In the genomic region with DNA sequence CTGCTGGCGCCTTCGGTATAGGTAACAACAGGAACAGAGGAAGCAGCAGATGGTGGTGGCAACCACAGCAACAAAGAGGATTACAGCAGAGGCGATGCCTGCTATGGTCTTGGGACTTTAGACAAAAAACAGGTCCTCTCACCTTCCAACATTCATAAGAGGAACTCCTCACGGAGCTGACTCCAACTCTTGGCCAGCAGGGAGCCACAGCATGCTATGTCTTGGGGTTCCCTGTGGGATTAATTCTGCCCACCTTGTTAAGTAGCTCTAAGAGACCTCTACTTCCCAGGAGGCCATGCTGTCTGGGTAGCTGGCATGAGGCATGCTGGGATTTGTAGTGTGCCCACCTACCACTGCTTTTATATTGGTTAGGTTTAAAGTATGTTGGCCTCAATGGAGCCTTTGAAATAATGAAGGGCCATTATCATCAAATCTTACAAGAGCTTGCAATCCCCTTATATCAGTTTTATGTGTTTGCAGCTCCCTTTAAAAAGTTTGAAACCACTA, we compare ENCODE assay signal across 11 mouse cellular contexts. TPM values are rescaled to one million over a fixed set of nuclear protein-coding genes. Genes with fewer than 3 reads are reported as not detected.
DNase-seq lines count a peak whose midpoint lies in the region; ATAC-seq and TF ChIP-seq lines count a peak whose summit lies in the region.
"Had no signal": no experiment of that assay in that cellular context is flagged by ENCODE, and none has a peak within 500 bp of the region (broad histone marks: within the 10 kb centered on the region; RNA-seq: fewer than 3 reads in every experiment).

No protein-coding gene starts in this region.

- TF ChIP-seq CTCF in olfactory bulb, adult 2 months (IDR thresholded peaks at IDR 0.05; ENCODE audit: insufficient read depth, low read depth, low read length): no peak

- no peaks in the 10 kb centered on the region for H3K27me3 ChIP-seq in lung, embryonic 15.5 days
- no peaks in the 10 kb centered on the region for H3K27me3 ChIP-seq in forebrain, embryonic 13.5 days
- no peaks in the 10 kb centered on the region for H3K27me3 ChIP-seq in limb, embryonic 11.5 days (ENCODE audit: control insufficient read depth, insufficient read depth, low read length)

- H3K9me3 ChIP-seq in lung, embryonic 15.5 days: no peaks in the 10 kb centered on the region
- H3K9me3 ChIP-seq in forebrain, embryonic 13.5 days (replicated peaks): no peaks in the 10 kb centered on the region
- H3K9me3 ChIP-seq in limb, embryonic 11.5 days (ENCODE audit: control insufficient read depth, low read length): no peaks in the 10 kb centered on the region

- H3K4me3 ChIP-seq in lung, embryonic 15.5 days: no peak overlapping the region
- H3K4me3 ChIP-seq in forebrain, embryonic 13.5 days: peak overlapping the region; percentile 31
- no peak overlapping the region for H3K4me3 ChIP-seq in limb, embryonic 11.5 days (ENCODE audit: low read depth, low read length)
- H3K4me3 ChIP-seq in olfactory bulb, adult 2 months (ENCODE audit: insufficient read depth, low read depth, low read length): peak overlapping the region; percentile 33

- no peak overlapping the region for H3K27ac ChIP-seq in lung, embryonic 15.5 days
- H3K27ac ChIP-seq in forebrain, embryonic 13.5 days: 0 out of 2 replicates have a peak overlapping the region, but pooled peaks have one; percentile 3
- H3K27ac ChIP-seq in limb, embryonic 11.5 days (replicated peaks; ENCODE audit: low read depth, low read length): no peak overlapping the region
- H3K27ac ChIP-seq in olfactory bulb, adult 2 months (ENCODE audit: insufficient read depth, low read depth, low read length): no peak overlapping the region
- H3K27ac ChIP-seq: liver, embryonic 14.5 days had no signal

- DNase-seq in lung, postnatal 4 days: no peak
- DNase-seq in limb, embryonic 11.5 days (ENCODE audit: low spot score): no peak
- no peak for DNase-seq in kidney, adult 11 months
- DNase-seq in adrenal gland, adult 18-20 months (ENCODE audit: low spot score in 2 of 2): no peak
- DNase-seq: cerebellum, adult 18-20 months; heart, postnatal 10 days; thymus, postnatal 4 days had no signal

- H3K9ac ChIP-seq in lung, embryonic 15.5 days: no peak overlapping the region
- peak overlapping the region; percentile 61 for H3K9ac ChIP-seq in forebrain, embryonic 13.5 days
- H3K9ac ChIP-seq in limb, embryonic 11.5 days (ENCODE audit: low read length): no peak overlapping the region
- H3K9ac ChIP-seq: liver, embryonic 14.5 days had no signal

- no peak for TF ChIP-seq POLR2A in olfactory bulb, adult 2 months (IDR thresholded peaks at IDR 0.05; ENCODE audit: insufficient read depth, low read depth, low read length)

- no peaks in the 10 kb centered on the region for H3K36me3 ChIP-seq in lung, embryonic 15.5 days
- H3K36me3 ChIP-seq in forebrain, embryonic 13.5 days (ENCODE audit: poor library complexity, severe bottlenecking): 0 out of 2 replicates have a peak, but pooled peaks cover 5% of the 10 kb centered on the region
- H3K36me3 ChIP-seq in limb, embryonic 11.5 days (ENCODE audit: control insufficient read depth, insufficient read depth, low read length): no peaks in the 10 kb centered on the region; the same call in 1 of the 2 replicates

- no peak for ATAC-seq in lung, embryonic 15.5 days (ENCODE audit: borderline replicate concordance, extremely low read depth, low FRiP score, low TSS enrichment)
- no peak for ATAC-seq in forebrain, embryonic 13.5 days
- no peak for ATAC-seq in limb, embryonic 11.5 days (ENCODE audit: insufficient number of reproducible peaks, low FRiP score, low TSS enrichment, low read depth)

- H3K4me2 ChIP-seq in lung, embryonic 15.5 days: peak overlapping the region; percentile 95
- H3K4me2 ChIP-seq in forebrain, embryonic 13.5 days: peak overlapping the region; percentile 86
- H3K4me2 ChIP-seq in limb, embryonic 11.5 days (ENCODE audit: low read depth, severe bottlenecking): peak overlapping the region; percentile 1; the same call in 1 of the 2 replicates

- peaks cover 35% of the 10 kb centered on the region for H3K4me1 ChIP-seq in lung, embryonic 15.5 days
- H3K4me1 ChIP-seq in forebrain, embryonic 13.5 days: peaks cover 60% of the 10 kb centered on the region
- peaks cover 18% of the 10 kb centered on the region for H3K4me1 ChIP-seq in limb, embryonic 11.5 days (ENCODE audit: control insufficient read depth, insufficient read depth, low read length)
- peaks cover 47% of the 10 kb centered on the region for H3K4me1 ChIP-seq in olfactory bulb, adult 2 months (ENCODE audit: control insufficient read depth, insufficient read depth, low read length)

- 77% methylated on average over 4 of the region's 4 CpGs for WGBS in lung, embryonic 15.5 days
- 48% methylated on average over 4 of the region's 4 CpGs for whole genome bisulfite sequencing in forebrain, embryonic 13.5 days
- WGBS in limb, embryonic 11.5 days: 67% methylated on average over 4 of the region's 4 CpGs
- WGBS in olfactory bulb, adult 2 months: 55% methylated on average over 4 of the region's 4 CpGs

RNA-seq across cellular contexts. Expression of gene Shisa4, which starts 1.8 kb away (rescaled TPM):
- polyA plus RNA-seq in lung, embryonic 15.5 days (2015; fragmentation: Nextera tagmentation; extraction: Ambion mirVana): 35.2 and 39.1 TPM in 2 replicates
- 70.0 and 84.4 TPM in 2 replicates for polyA plus RNA-seq in forebrain, embryonic 13.5 days (2015; fragmentation: Nextera tagmentation; extraction: Ambion mirVana)
- polyA plus RNA-seq in limb, embryonic 11.5 days (2014; fragmentation: Nextera tagmentation; extraction: Ambion mirVana): 36.8 and 40.3 TPM in 2 replicates
- not detected in 2 replicates for polyA plus RNA-seq in olfactory bulb, adult 2 months (2012; ENCODE audit: insufficient read depth, insufficient read length, low replicate concordance, missing spikeins)
- 1 to 10 TPM; 6.6 to 7.1 TPM for total RNA-seq in adrenal gland, adult 18-20 months (2021)

RNA-seq across cellular contexts. Expression of gene Lmod1, which starts 48.6 kb away (rescaled TPM):
- 4.5 and 4.7 TPM in 2 replicates for polyA plus RNA-seq in lung, embryonic 15.5 days (2015; fragmentation: Nextera tagmentation; extraction: Ambion mirVana)
- polyA plus RNA-seq in forebrain, embryonic 13.5 days (2015; fragmentation: Nextera tagmentation; extraction: Ambion mirVana): 0.22 and 0.30 TPM in 2 replicates
- 0.27 and 0.39 TPM in 2 replicates for polyA plus RNA-seq in limb, embryonic 11.5 days (2014; fragmentation: Nextera tagmentation; extraction: Ambion mirVana)
- polyA plus RNA-seq in olfactory bulb, adult 2 months (2012; ENCODE audit: insufficient read depth, insufficient read length, low replicate concordance, missing spikeins): not detected in 2 replicates
- 1 to 10 TPM; 2.4 to 3.4 TPM for total RNA-seq in adrenal gland, adult 18-20 months (2021)

RNA-seq across cellular contexts. Expression of gene Ipo9, which starts 57.1 kb away (rescaled TPM):
- polyA plus RNA-seq in lung, embryonic 15.5 days (2015; fragmentation: Nextera tagmentation; extraction: Ambion mirVana): 119 and 123 TPM in 2 replicates
- 149 and 167 TPM in 2 replicates for polyA plus RNA-seq in forebrain, embryonic 13.5 days (2015; fragmentation: Nextera tagmentation; extraction: Ambion mirVana)
- 191 and 214 TPM in 2 replicates for polyA plus RNA-seq in limb, embryonic 11.5 days (2014; fragmentation: Nextera tagmentation; extraction: Ambion mirVana)
- polyA plus RNA-seq in olfactory bulb, adult 2 months (2012; ENCODE audit: insufficient read depth, insufficient read length, low replicate concordance, missing spikeins): not detected in 2 replicates
- total RNA-seq in adrenal gland, adult 18-20 months (2021): 10 to 100 TPM; 55.5 to 87.5 TPM

RNA-seq across cellular contexts. Expression of gene Timm17a, which starts 59.6 kb away (rescaled TPM):
- polyA plus RNA-seq in lung, embryonic 15.5 days (2015; fragmentation: Nextera tagmentation; extraction: Ambion mirVana): 186 and 192 TPM in 2 replicates
- polyA plus RNA-seq in forebrain, embryonic 13.5 days (2015; fragmentation: Nextera tagmentation; extraction: Ambion mirVana): 167 and 179 TPM in 2 replicates
- polyA plus RNA-seq in limb, embryonic 11.5 days (2014; fragmentation: Nextera tagmentation; extraction: Ambion mirVana): 188 and 189 TPM in 2 replicates
- not detected in 2 replicates for polyA plus RNA-seq in olfactory bulb, adult 2 months (2012; ENCODE audit: insufficient read depth, insufficient read length, low replicate concordance, missing spikeins)
- total RNA-seq in adrenal gland, adult 18-20 months (2021): 100 to 1,000 TPM; 184 to 263 TPM

Comparison
In these comparisons a context has a peak if more than half of its experiments do, and no peak if none do; other contexts are left out.
1. H3K4me2 ChIP-seq: peak in every context shown above with its lines; median percentile 95 in lung, embryonic 15.5 days; 86 in forebrain, embryonic 13.5 days; 1 in limb, embryonic 11.5 days.
2. H3K4me3 ChIP-seq: peak in forebrain, embryonic 13.5 days (single experiment) and olfactory bulb, adult 2 months (single experiment); none in lung, embryonic 15.5 days (single experiment) and limb, embryonic 11.5 days (single experiment).
3. RNA of gene Shisa4, which starts 1.8 kb away (polyA plus RNA-seq): 70.0 to 84.4 TPM in forebrain, embryonic 13.5 days, 36.8 to 40.3 TPM in limb, embryonic 11.5 days and 35.2 to 39.1 TPM in lung, embryonic 15.5 days; not detected in olfactory bulb, adult 2 months; every median in the first group is over 10 times any median in the second.